Mouse (Mus musculus): ENCODE data around the gene Phf1. TPM values are rescaled to one million over a fixed set of nuclear protein-coding genes. Genes with fewer than 3 reads are reported as not detected.

Phf1 gene
- total RNA-seq (2021), result 10 to 100 TPM; 33.8 to 39.5 TPM
- long read RNA-seq, experiment 1, transcript Phf1-201 (15 exons, 2,522 nt), result major isoform, 11 of 30 reads
- long read RNA-seq, experiment 1, partial matches to known transcripts, result 3 of 30 reads
- long read RNA-seq, experiment 1, other reads (novel, unspliced or antisense), result 13 of 30 reads
- long read RNA-seq, experiment 2, transcript Phf1-201 (15 exons, 2,522 nt), result major isoform, 5 of 25 reads
- long read RNA-seq, experiment 2, partial matches to known transcripts, result 1 of 25 reads
- long read RNA-seq, experiment 2, other reads (novel, unspliced or antisense), result 17 of 25 reads

DNA sequence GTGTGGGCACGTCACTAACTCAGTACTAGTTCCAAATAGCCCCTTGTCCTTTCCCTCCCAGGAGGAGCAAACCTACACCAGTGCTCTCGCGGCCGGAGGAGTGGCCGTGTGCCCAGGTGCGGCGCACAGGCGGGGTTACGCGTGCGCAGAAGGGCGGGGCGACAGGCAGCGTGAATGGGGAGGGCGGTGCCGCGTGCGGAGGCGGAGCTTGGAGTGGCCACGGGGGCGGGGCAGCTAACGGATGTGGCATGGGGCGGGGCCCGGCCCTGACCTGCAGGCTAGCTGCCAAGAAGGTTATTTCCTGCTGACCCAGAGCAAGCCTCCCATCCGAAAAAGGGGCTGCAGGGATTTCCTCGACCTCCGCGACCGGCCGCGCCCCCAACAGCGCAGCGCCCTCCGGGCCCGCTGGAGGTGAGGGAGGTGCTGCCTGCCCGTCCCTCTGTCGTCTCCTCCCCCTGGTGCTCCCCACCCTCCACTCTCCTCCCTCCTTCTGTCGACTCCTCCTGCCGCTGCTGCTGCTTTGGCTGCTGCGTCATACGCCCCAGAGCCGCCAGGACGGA lies at the start of gene Phf1:
Gene Phf1, plus strand, starts transcription at position 214 of the 560 bp plus-strand sequence.
- intact Hi-C loops (cut with DNase I), result loop anchor here (1.0 to 5.0 kb wide), 3 partner anchors 39 to 199 kb away; partner anchors contain the start of genes Bak1 and Uqcc2
- TF ChIP-seq CTCF (IDR thresholded peaks at IDR 0.05), result no peak
- peak; percentile 95 to 97 for DNase-seq (ENCODE audit: extremely low spot score in 1 of 2, low spot score in 2 of 2)
- Histone ChIP-seq H3K4me3 (peak within 1 kb of the TSS; percentile 86), H3K27ac (peak within 1 kb of the TSS; percentile 92)

DNA sequence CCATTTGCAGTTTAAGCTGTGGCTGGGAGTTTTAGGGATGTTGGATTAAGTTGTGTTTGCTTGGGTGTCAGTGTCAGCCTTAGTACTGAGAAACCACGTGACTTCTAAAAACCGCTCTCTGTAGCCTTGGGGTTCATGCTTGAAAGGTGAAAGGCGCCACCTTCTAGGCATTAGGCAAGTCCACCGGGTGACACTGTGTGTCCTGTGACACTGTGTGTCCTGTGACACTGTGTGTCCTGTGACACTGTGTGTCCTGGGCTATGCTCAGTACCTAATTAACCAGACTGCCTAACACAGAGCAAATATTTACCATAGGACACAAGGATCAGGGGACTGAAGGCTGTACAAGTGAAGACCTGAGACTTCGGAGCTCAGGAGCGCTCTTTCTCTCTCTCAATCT lies 49.3 kb upstream of the Phf1 start:
- no peak overlapping the region for H3K27ac ChIP-seq
- intact Hi-C loops (cut with DNase I), result no loop called here
- no peak overlapping the region for H3K4me3 ChIP-seq
- TF ChIP-seq CTCF (IDR thresholded peaks at IDR 0.05), result no peak
- no peak for DNase-seq (ENCODE audit: extremely low spot score in 1 of 2, low spot score in 2 of 2)

- intact Hi-C loops (cut with DNase I), result loop anchor here (2.0 to 5.0 kb wide), 3 partner anchors 90 to 423 kb away; partner anchors contain the start of gene Crebrf
- TF ChIP-seq CTCF (IDR thresholded peaks at IDR 0.05), result peak; percentile 46
- Histone ChIP-seq H3K4me3 (peak overlapping the region; percentile 55), H3K27ac (no peak overlapping the region)
- DNase-seq (ENCODE audit: extremely low spot score in 1 of 2, low spot score in 2 of 2), result peak; percentile 67 to 68
Measured at GRCm38 (mm10) chr17:26884995-26885926, 47.6 kb upstream of the Phf1 start.

GRCm38 (mm10) chr17:26886047-26886749 lies 46.7 kb upstream of the Phf1 start:
- H3K27ac ChIP-seq, result no peak overlapping the region
- peak overlapping the region; percentile 55 for H3K4me3 ChIP-seq
- TF ChIP-seq CTCF (IDR thresholded peaks at IDR 0.05), result peak; percentile 100
- DNase-seq (ENCODE audit: extremely low spot score in 1 of 2, low spot score in 2 of 2), result peak; percentile 84 to 88
- intact Hi-C loops (cut with DNase I), result loop anchor here (1.0 to 5.0 kb wide), 3 partner anchors 169 to 424 kb away; partner anchors contain the start of gene Crebrf

GRCm38 (mm10) chr17:26887926-26888325 lies 44.9 kb upstream of the Phf1 start:
- no peak for TF ChIP-seq CTCF (IDR thresholded peaks at IDR 0.05)
- intact Hi-C loops (cut with DNase I), result loop anchor here (5.0 kb wide), 2 partner anchors 171 to 426 kb away; partner anchors contain the start of gene Crebrf
- no peak overlapping the region for H3K4me3 ChIP-seq
- H3K27ac ChIP-seq, result no peak overlapping the region
- DNase-seq (ENCODE audit: extremely low spot score in 1 of 2, low spot score in 2 of 2), result no peak

GRCm38 (mm10) chr17:26892635-26893375 lies 40.0 kb upstream of the Phf1 start:
- no peak for TF ChIP-seq CTCF (IDR thresholded peaks at IDR 0.05)
- Histone ChIP-seq H3K4me3 (no peak overlapping the region), H3K27ac (peak overlapping the region; percentile 72)
- intact Hi-C loops (cut with DNase I), result no loop called here
- no peak for DNase-seq (ENCODE audit: extremely low spot score in 1 of 2, low spot score in 2 of 2)

GRCm38 (mm10) chr17:26893492-26893891 lies 39.4 kb upstream of the Phf1 start:
- DNase-seq (ENCODE audit: extremely low spot score in 1 of 2, low spot score in 2 of 2), result no peak
- no peak for TF ChIP-seq CTCF (IDR thresholded peaks at IDR 0.05)
- peak overlapping the region; percentile 72 for H3K27ac ChIP-seq
- intact Hi-C loops (cut with DNase I), result no loop called here
- H3K4me3 ChIP-seq, result no peak overlapping the region

DNA sequence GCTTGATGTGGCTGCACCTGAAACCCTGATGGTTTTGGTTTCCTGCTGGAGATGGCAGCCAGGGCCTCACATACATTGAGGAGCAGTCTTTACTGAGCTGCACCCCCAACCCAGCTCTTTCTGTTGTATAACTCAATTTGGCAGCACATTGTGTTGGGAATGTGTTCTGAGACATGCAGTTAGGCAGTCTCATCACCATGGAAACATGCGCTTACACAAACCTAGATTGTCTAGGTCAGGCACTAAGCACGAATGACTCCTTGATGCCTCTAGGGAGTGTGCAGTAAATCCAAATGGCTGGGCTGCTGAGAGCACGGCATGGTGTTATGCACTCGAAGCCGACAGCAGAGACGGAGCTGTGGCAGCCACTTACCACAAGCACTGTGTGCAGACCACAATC lies 38.5 kb upstream of the Phf1 start:
- Histone ChIP-seq H3K27ac (peak overlapping the region; percentile 72), H3K4me3 (no peak overlapping the region)
- no peak for TF ChIP-seq CTCF (IDR thresholded peaks at IDR 0.05)
- no peak for DNase-seq (ENCODE audit: extremely low spot score in 1 of 2, low spot score in 2 of 2)
- intact Hi-C loops (cut with DNase I), result no loop called here

DNA sequence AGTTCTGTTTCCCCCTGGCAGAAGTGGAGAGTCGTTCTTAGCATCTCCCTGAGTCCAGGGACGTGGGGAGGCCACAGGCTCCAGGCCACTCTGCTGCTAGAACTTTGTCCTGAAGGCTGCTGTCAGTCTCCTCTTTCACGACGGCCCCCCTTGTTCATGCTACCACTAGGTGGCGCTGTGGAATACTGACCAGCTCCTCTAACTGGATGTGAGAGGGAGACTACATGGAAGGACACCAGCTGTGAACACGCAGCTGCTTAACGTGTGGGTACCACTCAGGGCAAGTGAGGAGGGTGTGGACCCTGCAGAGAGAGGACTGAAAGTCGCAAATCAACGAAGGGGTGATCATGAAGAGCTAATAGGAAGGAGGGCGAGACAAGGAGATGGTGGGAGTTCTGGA lies 37.3 kb upstream of the Phf1 start:
- intact Hi-C loops (cut with DNase I), result no loop called here
- Histone ChIP-seq H3K27ac (no peak overlapping the region), H3K4me3 (no peak overlapping the region)
- TF ChIP-seq CTCF (IDR thresholded peaks at IDR 0.05), result peak; percentile 80
- peak; percentile 40 to 58 for DNase-seq (ENCODE audit: extremely low spot score in 1 of 2, low spot score in 2 of 2)

DNA sequence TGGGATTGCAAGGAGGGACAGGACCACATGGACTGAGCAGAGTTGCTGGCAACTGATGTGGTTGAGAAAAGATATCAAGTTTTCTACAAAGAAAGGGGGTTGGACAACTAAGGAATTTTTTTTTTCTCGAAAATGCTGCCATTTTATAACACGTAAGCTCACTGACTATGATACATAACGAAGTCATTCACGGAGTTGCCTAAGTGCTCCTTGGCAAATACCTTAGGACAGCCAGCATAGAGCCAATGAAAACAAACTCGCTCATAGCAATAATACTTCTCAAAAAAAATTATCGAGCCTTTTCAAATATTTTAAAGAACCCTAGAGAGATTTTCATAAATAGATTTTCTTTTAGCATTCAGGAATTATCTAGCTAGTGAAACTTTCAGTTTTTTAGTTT lies 31.9 kb upstream of the Phf1 start:
- intact Hi-C loops (cut with DNase I), result no loop called here
- Histone ChIP-seq H3K27ac (no peak overlapping the region), H3K4me3 (no peak overlapping the region)
- no peak for DNase-seq (ENCODE audit: extremely low spot score in 1 of 2, low spot score in 2 of 2)
- no peak for TF ChIP-seq CTCF (IDR thresholded peaks at IDR 0.05)

Measured in left cerebral cortex, adult 2 months (tissue).